Mouse (Mus musculus) lung, postnatal 0 days (tissue): ENCODE measurements at regions not wholly inside any gene's neighbourhood (a gene's known extent, or its start where the extent isn't known, plus 50 kb on each side); places are given as distances from the start of the nearest gene placed in this dataset.

ENCODE experiments used
- ATAC-seq: fragments of 200-750 bp; cut with Nextera tagmentation; 2 replicates; pipeline ENCODE4 v1.8.0; 2017; ENCODE audit warnings: moderate library complexity
- DNase-seq: peaks from one replicate; pipeline ENCODE4 v3.0.0-alpha.2; 2016; ENCODE audit warnings: low spot score
- H3K27ac ChIP-seq: fragments of 300-500 bp; sonication (generic); 2 replicates; pipeline ENCODE4 v1.5.1; 2014; ENCODE audit warnings: antibody characterized with exemption, mild to moderate bottlenecking, low read length, mixed read lengths
- H3K27me3 ChIP-seq: fragments of 300-500 bp; sonication (generic); replicated peaks from 2 replicates; pipeline ENCODE4 v1.6.1; 2014; ENCODE audit warnings: low read length, mixed read lengths; ENCODE audit not compliant: insufficient read depth
- H3K36me3 ChIP-seq: fragments of 300-500 bp; sonication (generic); 2 replicates; pipeline ENCODE4 v1.6.1; 2014; ENCODE audit warnings: low read length, mixed read lengths; ENCODE audit not compliant: insufficient read depth
- H3K4me1 ChIP-seq: fragments of 300-500 bp; sonication (generic); 2 replicates; pipeline ENCODE4 v1.6.1; 2014; ENCODE audit warnings: antibody characterized with exemption, low read depth, low read length, mixed read lengths; ENCODE audit not compliant: insufficient read depth
- H3K4me2 ChIP-seq: fragments of 300-500 bp; sonication (generic); replicated peaks from 2 replicates; pipeline ENCODE4 v1.6.1; 2014; ENCODE audit warnings: low read depth, mild to moderate bottlenecking, low read length, moderate library complexity, mixed read lengths
- H3K4me3 ChIP-seq: fragments of 300-500 bp; sonication (generic); 2 replicates; pipeline ENCODE4 v1.5.1; 2014; ENCODE audit warnings: low read depth, low read length
- H3K9ac ChIP-seq: fragments of 300-500 bp; sonication (generic); replicated peaks from 2 replicates; pipeline ENCODE4 v1.6.1; 2014; ENCODE audit warnings: low read depth, mild to moderate bottlenecking
- H3K9me3 ChIP-seq: fragments of 300-500 bp; sonication (generic); 2 replicates; pipeline ENCODE4 v1.6.1; 2016; ENCODE audit warnings: low read length, mixed read lengths
- CTCF ChIP-seq: IDR thresholded peaks from 2 replicates; pipeline ENCODE4 v1.5.1; 2016; ENCODE audit warnings: antibody characterized with exemption, mild to moderate bottlenecking
- EP300 ChIP-seq: IDR thresholded peaks from 2 replicates; pipeline ENCODE4 v1.6.1; 2016; ENCODE audit warnings: antibody characterized with exemption, mild to moderate bottlenecking, control low read depth
- WGBS: fragments of 180-500 bp; shearing (Covaris S2); extraction: QIAGEN DNeasy Blood & Tissue Kit; methylation state at CpG from one replicate; pipeline ENCODE4 v1.1.7; 2014; 5-methylcytosine and 5-hydroxymethylcytosine counted together

GRCm38 (mm10) chr2:115119429-115120205 is 461.9 kb upstream of the BC052040 start:
- 62% methylated on average over 9 of the region's 9 CpGs for WGBS
- H3K9ac ChIP-seq, result no peak overlapping the region
- DNase-seq (peak; percentile 44), ATAC-seq (peak; percentile 57)
- H3K27ac ChIP-seq, result no peak overlapping the region
- no peaks in the 10 kb centered on the region for H3K4me1 ChIP-seq
- TF ChIP-seq EP300 (peak; percentile 96), CTCF (peak; percentile 62)
- no peak overlapping the region for H3K4me3 ChIP-seq
- no peaks in the 10 kb centered on the region for H3K36me3 ChIP-seq
- no peaks in the 10 kb centered on the region for H3K9me3 ChIP-seq
- H3K4me2 ChIP-seq, result no peak overlapping the region
- no peaks in the 10 kb centered on the region for H3K27me3 ChIP-seq

- H3K36me3 ChIP-seq, result no peaks in the 10 kb centered on the region
- ATAC-seq, result no peak
- DNase-seq, result no peak
- 63% methylated on average over 3 of the region's 3 CpGs for WGBS
- no peak overlapping the region for H3K27ac ChIP-seq
- H3K4me3 ChIP-seq, result no peak overlapping the region
- TF ChIP-seq EP300 (no peak), CTCF (no peak)
- H3K4me1 ChIP-seq, result no peaks in the 10 kb centered on the region
- no peaks in the 10 kb centered on the region for H3K9me3 ChIP-seq
- no peak overlapping the region for H3K4me2 ChIP-seq
- no peak overlapping the region for H3K9ac ChIP-seq
- H3K27me3 ChIP-seq, result no peaks in the 10 kb centered on the region
Observed at GRCm38 (mm10) chr2:115120206-115120503, 461.4 kb upstream of the BC052040 start.

GRCm38 (mm10) chr2:115126625-115127369 is 454.7 kb upstream of the BC052040 start:
- DNase-seq, result no peak
- Histone ChIP-seq H3K4me2 (no peak overlapping the region), H3K36me3 (no peaks in the 10 kb centered on the region), H3K27ac (no peak overlapping the region), H3K27me3 (no peaks in the 10 kb centered on the region), H3K4me1 (no peaks in the 10 kb centered on the region), H3K9me3 (no peaks in the 10 kb centered on the region), H3K9ac (no peak overlapping the region), H3K4me3 (no peak overlapping the region)
- TF ChIP-seq CTCF (no peak), EP300 (no peak)
- ATAC-seq, result no peak
- 83% methylated on average over 6 of the region's 6 CpGs for WGBS

- no peak overlapping the region for H3K4me3 ChIP-seq
- whole genome bisulfite sequencing, result 63% methylated on average over 2 of the region's 2 CpGs
- H3K9ac ChIP-seq, result no peak overlapping the region
- no peaks in the 10 kb centered on the region for H3K36me3 ChIP-seq
- ATAC-seq (no peak), DNase-seq (no peak)
- no peaks in the 10 kb centered on the region for H3K4me1 ChIP-seq
- no peak for TF ChIP-seq EP300
- H3K9me3 ChIP-seq, result no peaks in the 10 kb centered on the region
- H3K27ac ChIP-seq, result no peak overlapping the region
- H3K4me2 ChIP-seq, result no peak overlapping the region
- no peaks in the 10 kb centered on the region for H3K27me3 ChIP-seq
Observed at GRCm38 (mm10) chr2:115131746-115132145, 449.8 kb upstream of the BC052040 start.

- no peak overlapping the region for H3K9ac ChIP-seq
- H3K36me3 ChIP-seq, result no peaks in the 10 kb centered on the region
- no peak overlapping the region for H3K4me2 ChIP-seq
- no peak overlapping the region for H3K27ac ChIP-seq
- 21% methylated on average over 1 of the region's 1 CpGs for WGBS
- DNase-seq (no peak), ATAC-seq (no peak)
- H3K4me3 ChIP-seq, result no peak overlapping the region
- no peaks in the 10 kb centered on the region for H3K27me3 ChIP-seq
- no peaks in the 10 kb centered on the region for H3K9me3 ChIP-seq
- TF ChIP-seq CTCF, result no peak
- TF ChIP-seq EP300, result no peak
- no peaks in the 10 kb centered on the region for H3K4me1 ChIP-seq
Observed at GRCm38 (mm10) chr2:115132165-115132592, 449.3 kb upstream of the BC052040 start.

- H3K27me3 ChIP-seq, result no peaks in the 10 kb centered on the region
- no peaks in the 10 kb centered on the region for H3K36me3 ChIP-seq
- H3K9ac ChIP-seq, result no peak overlapping the region
- H3K9me3 ChIP-seq, result no peaks in the 10 kb centered on the region
- no peak overlapping the region for H3K4me2 ChIP-seq
- no peak overlapping the region for H3K4me3 ChIP-seq
- ATAC-seq, result no peak
- no peaks in the 10 kb centered on the region for H3K4me1 ChIP-seq
- DNase-seq, result no peak
- H3K27ac ChIP-seq, result no peak overlapping the region
- TF ChIP-seq EP300, result no peak
- TF ChIP-seq CTCF, result no peak
Observed at GRCm38 (mm10) chr2:115141416-115141815, 440.1 kb upstream of the BC052040 start.
